Mouse (Mus musculus): ENCODE data around the gene Spsb2.
"Not testable (repeated sequence)": the region's sequence is repeated elsewhere in the genome, so short reads cannot be mapped to it uniquely, and the experiment has no call there.

Gene Spsb2

DNA sequence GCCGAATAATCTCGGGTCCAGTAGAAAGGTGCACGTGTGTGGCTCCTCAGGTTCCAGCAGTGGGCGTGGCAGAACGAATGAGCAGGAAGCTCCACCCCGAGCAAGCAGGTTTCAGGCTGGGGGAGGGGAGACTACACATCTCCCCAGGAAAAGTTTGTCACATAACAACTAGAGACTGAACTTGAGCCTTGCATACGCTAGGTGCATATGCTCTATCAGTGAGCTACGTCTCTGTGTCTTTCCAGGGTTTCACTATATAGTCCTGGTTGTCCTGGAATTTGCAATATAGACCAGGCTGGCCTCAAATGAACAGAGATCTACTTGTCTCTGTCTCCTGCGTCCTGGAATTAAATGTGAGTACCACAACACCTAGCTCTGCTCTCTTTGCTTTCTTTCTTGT, 6.1 kb upstream of the Spsb2 start:
- DNase-seq (ENCODE audit: low read depth, low spot score), result not testable (repeated sequence)

GRCm38 (mm10) chr6:124803061-124803460, 5.4 kb upstream of the Spsb2 start:
- DNase-seq (ENCODE audit: low read depth, low spot score), result no peak

- DNase-seq (ENCODE audit: low read depth, low spot score), result not testable (repeated sequence)
Measured at GRCm38 (mm10) chr6:124803691-124804090, 4.8 kb upstream of the Spsb2 start.

DNA sequence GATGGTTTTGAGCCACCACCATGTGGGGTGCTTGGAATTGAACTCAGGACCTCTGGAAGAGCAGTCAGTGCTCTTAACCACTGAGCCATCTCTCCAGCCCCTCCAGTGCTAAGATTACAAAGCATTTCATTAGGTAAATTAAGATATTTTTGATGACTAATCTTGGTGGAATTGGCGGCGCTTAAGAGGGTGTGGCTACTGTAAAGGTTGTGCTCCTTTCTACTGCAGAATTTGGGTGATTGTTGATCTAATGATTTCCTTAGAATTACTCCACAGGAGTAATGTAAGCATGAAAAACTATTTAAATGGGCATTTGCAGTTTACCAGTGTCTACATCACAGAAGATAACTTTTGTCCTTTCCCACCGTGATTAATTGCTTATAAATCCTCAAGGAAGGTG, 4.1 kb upstream of the Spsb2 start:
- no peak for DNase-seq (ENCODE audit: low read depth, low spot score)

- peak; percentile 78 for DNase-seq (ENCODE audit: low read depth, low spot score)
Measured at GRCm38 (mm10) chr6:124805341-124806321, 2.8 kb upstream of the Spsb2 start.

DNA sequence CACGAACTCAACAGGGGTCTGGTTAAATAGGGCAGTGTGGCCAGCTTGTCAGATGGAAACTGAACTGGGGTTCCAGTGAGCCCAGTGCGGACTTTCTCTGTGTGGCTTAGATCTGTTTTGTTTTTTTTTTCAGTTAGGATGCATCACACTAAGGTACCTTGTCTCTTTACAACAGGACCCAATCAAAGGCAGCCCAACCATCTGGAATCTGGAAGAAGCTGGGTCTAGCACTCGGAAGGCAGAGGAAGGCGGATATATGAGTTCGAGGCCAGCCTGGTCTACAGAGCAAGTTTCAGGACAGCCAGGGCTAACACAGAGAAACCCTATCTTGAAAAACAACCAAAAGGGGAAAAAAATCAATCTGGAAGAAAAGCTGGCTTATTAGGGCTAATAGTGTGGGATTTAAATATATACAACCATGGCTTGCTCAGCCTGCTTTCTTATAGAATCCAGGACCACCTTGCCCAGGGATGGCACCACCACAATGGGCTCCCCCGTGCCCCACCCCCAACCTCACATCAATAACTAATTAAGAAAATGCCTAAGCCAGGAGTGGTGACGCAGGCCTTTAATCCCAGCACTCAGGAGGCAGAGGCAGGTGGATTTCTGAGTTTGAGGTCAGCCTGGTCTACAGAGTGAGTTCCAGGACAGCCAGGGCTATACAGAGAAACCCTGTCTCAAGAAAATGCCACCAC, 1.9 kb upstream of the Spsb2 start:
- no peak for DNase-seq (ENCODE audit: low read depth, low spot score)

DNA sequence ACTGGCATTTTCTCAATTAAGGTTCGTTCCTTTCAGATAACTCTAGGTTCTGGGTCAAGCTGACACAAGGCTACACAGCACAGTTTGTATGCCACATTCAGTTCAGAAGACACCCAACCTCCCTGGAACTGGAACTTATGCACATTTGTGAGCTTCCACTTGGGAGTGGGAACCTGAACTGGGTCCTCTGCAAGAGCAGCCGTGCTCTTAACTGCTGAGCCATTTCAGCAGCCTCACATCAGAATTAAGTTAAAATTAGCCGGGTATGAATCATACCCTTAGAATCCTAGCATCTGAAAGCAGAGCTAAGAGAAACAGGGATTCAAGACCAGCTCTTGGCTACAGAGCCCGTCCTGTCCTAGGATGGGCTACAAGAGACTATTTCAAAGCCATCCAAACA, 1.1 kb upstream of the Spsb2 start:
- DNase-seq (ENCODE audit: low read depth, low spot score), result no peak

- DNase-seq (ENCODE audit: low read depth, low spot score), result no peak
Measured at GRCm38 (mm10) chr6:124807986-124808357, 489 bp upstream of the Spsb2 start.

- peak; percentile 58 for DNase-seq (ENCODE audit: low read depth, low spot score)
Measured at GRCm38 (mm10) chr6:124809052-124809774, 752 bp downstream of the Spsb2 start.

DNA sequence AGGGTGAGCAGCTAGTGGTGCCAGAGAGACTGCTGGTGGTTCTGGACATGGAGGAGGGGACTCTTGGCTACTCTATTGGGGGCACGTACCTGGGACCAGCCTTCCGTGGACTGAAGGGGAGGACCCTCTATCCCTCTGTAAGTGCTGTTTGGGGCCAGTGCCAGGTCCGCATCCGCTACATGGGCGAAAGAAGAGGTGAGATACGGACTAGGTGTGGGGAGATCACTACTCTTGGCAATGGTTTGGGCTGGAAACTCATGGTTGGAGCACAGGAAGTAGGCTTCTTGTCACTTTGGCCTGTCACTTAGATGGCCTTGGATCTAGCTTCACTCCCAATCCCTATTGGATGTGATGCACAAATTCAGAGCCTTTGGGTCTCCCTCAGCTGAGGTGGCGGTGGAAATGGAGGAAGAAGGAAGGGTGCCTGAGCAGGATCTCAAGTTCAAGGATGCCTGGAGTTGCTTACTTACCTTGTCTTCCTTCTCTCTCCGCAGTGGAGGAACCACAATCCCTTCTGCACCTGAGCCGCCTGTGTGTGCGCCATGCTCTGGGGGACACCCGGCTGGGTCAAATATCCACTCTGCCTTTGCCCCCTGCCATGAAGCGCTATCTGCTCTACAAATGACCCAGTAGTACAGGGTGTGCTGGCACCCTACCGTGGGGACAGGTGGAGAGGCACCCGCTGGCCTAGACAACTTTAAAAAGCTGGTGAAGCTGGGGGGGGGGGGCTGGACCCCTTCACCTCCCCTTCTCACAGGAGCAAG, 1.5 kb downstream of the Spsb2 start:
- no peak for DNase-seq (ENCODE audit: low read depth, low spot score)

DNA sequence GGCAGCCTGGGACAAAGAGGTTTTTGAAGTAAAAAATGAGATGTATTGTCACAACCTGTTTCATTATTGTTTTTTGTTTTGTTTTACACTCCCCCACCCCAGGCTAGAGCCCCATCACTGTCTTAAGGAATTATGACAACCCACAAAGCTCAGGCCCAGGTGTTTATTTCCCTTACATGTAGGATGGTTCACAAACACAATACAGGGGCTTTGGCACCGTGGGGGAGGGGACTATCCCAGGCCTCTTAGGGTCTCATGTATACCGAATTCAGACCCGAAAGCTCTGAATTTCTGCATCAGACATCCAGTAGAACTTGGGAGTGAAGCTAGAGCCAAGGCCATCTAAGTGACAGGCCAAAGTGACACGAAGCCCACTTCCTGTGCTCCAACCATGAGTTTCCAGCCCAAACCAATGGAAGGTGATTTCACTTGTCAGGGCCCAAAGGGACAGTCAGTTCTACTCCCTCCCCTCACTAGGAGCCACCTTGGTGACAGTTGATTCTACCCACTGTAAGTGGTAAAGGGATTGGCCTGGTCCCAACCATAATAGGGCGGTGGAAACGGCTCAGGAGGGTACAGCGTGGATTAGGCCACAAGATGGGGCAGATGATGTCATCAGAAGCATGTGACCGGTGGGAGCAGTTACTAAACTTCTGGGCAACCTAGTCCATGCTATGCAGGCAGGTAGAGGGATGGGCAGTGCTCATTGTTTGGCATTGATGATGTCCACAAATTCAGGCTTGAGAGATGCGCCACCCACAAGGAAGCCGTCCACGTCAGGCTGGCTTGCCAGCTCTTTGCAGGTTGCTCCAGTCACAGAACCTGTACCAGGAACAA, 2.3 kb downstream of the Spsb2 start:
- not testable (repeated sequence) for DNase-seq (ENCODE audit: low read depth, low spot score)

DNA sequence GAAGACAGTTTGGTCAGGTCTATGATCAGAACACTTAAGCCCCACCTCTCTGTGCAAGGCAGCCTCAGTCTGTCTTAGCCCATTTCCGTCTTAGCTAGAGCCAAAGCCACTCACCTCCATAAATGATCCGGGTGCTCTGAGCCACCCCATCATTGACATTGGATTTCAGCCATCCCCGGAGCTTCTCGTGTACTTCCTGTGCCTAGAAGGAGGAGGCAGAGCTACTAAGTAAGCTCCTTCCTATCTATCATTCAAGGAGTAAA, 2.9 kb downstream of the Spsb2 start:
- no peak for DNase-seq (ENCODE audit: low read depth, low spot score)

DNA sequence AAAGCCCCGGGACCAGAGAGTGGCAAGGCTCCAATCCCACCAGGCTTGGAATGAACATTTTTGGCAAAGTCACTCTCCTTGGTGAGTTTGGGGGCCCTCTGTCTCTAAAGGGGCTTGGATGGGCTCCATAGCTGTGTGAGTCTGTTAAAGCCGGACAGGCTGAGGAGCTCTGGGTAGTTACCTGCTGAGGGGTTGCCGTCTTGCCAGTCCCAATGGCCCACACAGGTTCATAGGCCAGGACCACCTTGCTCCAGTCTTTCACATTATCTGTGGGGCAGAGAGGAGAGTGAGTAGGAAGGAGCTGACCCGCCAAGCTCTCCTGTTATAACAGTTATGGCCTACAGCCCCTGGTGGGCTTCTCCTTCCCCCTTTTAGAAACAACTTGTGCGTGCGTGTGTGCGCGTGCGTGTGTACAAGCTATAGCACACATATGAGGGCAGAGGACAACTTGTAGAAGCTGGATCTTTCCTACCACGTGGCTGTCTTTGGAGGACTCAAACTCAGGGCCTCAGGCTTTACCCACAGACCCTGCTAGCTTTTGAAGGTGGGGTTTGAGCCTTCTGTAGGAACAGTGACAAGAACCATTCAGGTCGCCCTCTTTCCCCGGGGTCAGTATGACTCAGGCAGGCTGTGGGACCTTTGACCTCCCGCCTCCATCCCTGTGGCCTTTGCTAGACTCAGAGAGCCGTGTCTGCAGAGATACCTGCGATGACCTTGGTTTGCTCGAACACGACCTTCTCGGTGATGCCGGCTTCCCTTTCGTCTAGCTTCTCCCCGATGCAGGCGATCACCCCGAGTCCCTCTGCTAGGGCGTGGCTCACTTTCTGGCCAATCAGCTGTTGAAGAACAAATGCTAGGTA, 3.5 kb downstream of the Spsb2 start:
- no peak for DNase-seq (ENCODE audit: low read depth, low spot score)

DNA sequence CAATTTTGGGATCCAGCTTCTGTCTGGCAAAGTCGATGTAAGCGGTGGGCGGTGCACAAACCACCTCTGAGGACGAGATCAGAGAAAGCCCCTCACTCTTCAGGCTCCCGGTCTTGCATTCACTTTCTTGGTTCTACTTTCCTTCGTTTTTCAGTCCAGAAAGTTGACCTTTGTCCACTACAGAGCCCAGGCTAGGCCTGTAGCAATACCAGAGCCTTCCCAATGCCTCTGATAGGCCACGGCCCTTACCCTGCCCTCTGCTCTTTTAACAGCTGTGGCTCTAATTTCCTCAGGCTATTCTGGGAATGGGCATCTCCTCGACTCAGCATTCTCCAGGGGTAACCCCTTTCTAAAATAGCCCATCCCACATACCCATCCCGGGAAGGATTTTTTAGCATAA, 4.4 kb downstream of the Spsb2 start:
- no peak for DNase-seq (ENCODE audit: low read depth, low spot score)

- no peak for DNase-seq (ENCODE audit: low read depth, low spot score)
Measured at GRCm38 (mm10) chr6:124813496-124813895, 5.0 kb downstream of the Spsb2 start.

DNA sequence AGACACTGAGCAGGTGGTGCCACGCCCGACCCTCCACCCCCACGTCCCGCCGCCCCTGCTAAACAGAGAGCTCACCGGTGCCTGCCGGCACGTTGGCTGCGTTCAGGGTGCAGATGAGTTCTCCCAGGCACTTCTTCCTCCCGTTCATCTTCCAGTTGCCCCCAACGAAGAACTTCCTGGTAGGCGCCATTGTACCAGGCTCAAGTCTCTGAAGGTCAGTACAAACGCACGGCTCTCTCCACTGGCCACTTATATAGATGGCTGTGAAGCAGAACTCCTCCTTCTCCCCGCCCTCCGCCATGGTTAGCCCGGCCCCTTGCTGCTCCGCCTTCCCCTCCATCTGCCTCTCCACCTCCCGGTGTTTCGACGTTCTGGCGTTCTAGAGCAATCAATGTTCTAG, 5.5 kb downstream of the Spsb2 start, which contains the start of gene Tpi1:
Tpi1 (minus strand) TSS at position 364 of the 400 bp plus-strand sequence.
- peak; percentile 66 for DNase-seq (ENCODE audit: low read depth, low spot score)

DNA sequence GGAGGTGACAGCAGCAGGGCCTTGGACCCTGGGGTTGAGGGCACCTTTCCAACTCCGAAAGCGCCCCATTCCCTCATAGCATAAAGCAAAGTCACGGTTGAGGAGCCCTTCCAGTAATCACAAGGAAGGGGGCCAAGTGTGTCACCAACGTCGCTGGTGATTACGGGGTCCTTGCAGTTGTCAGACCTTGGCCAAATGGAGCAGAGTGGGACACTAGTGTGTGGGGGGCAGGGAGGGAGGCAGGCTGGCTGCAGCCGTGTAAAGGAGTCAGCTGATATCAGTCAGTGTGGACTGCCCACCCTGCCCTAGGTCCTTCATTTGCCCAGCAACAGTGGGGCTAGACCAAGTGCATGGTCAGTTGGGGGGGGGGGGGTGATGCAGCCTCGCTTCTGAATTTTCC, 6.0 kb downstream of the Spsb2 start:
- no peak for DNase-seq (ENCODE audit: low read depth, low spot score)

DNA sequence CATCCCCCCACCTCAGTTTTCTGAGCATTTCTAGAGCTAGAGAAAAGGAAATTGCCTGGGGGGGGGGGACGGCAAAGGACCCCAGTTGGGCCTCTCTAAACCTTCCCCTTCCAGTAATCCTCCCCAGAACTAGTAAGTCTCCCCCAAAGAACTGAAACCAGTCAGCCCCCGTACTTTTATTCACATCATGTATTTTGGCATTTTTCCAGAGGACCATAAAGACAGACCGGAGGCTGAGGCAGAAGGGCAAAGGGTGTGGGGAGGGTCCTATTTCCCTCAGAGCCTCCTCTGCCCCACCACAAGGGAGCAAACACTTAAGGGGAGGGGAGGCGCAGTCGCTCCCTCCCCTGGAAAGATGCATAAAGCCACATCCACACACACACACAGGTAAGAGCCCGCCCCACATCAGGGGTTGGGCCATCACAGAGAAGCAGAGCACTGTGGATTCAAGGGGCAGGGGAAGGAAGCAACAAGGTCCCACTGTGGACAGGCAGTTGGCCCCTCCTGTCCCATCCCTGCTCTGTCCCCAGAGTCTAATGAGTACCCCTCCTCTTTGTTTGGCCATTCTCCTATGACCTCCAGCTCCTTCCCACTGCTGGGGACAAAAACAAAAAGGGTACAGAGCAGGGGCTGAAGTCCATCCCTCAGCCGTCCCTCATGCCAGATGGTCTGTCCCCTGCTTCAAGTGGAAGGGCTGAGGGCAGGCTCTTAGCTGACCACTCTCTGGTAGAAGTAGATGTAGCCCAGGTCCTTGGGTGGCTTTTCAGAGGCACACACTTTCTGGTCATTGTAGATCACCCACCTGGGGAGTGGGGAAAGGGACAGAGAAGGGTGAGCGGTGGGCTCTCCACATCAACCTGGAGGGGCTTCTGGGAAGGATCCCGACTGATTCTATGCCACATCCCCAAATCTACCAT, 6.7 kb downstream of the Spsb2 start:
- DNase-seq (ENCODE audit: low read depth, low spot score), result no peak

DNA sequence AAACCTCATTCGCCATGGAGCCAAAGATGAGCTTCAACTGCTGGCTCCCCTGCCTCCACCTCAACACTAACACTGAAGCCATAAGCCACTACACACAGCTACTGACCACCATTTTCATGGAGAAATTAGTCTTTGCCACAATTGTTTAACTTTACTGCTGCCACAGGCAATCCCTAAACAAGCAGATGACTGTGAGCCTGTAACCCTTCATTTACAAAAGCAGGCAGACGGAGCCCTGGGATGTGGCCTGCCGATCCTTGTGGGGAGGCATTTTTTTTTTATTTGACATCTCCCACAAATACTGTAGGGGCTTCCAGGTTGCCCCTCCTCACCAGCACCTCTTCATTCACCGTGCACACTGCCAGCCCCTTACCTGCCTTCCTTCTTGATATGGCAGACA, 8.2 kb downstream of the Spsb2 start:
- no peak for DNase-seq (ENCODE audit: low read depth, low spot score)
